Mouse (Mus musculus) layer of hippocampus, postnatal 10 days (tissue): ENCODE results near the gene Tax1bp1. TPM values are rescaled to one million over a fixed set of nuclear protein-coding genes. Genes with fewer than 3 reads are reported as not detected.

Experiments used
- DNase-seq, 2 experiments: peaks; one replicate each; pipeline ENCODE4 v3.0.0; 2021; ENCODE audit warnings: low spot score in 2 of 2
- total RNA-seq, 2 experiments: library from RNA; stranded (reverse); gene quantifications; 2 replicates each; pipeline ENCODE4 v1.2.3; 2021

Tax1bp1 gene
- total RNA-seq, 2 experiments from 2014 or later: 102 to 106 TPM

- no peak for DNase-seq
These were observed 10.3 kb upstream of the Tax1bp1 start for GRCm38 (mm10) chr6:52703263-52703662.

- no peak for DNase-seq
These were observed 8.2 kb upstream of the Tax1bp1 start for GRCm38 (mm10) chr6:52705280-52705679.

GRCm38 (mm10) chr6:52707815-52708214 is 5.7 kb upstream of the Tax1bp1 start:
- no peak for DNase-seq

GRCm38 (mm10) chr6:52712563-52712962 is 966 bp upstream of the Tax1bp1 start:
- DNase-seq: no peak

- peak; percentile 47 to 65 for DNase-seq
These were observed 474 bp downstream of the Tax1bp1 start for GRCm38 (mm10) chr6:52713897-52714509.

- no peak for DNase-seq
These were observed 4.1 kb downstream of the Tax1bp1 start for GRCm38 (mm10) chr6:52717493-52718192.

- peak; percentile 72 to 79 for DNase-seq
These were observed 11.4 kb downstream of the Tax1bp1 start for GRCm38 (mm10) chr6:52724805-52725439.

GRCm38 (mm10) chr6:52730338-52730737 is 16.8 kb downstream of the Tax1bp1 start:
- no peak for DNase-seq

- DNase-seq: no peak
These were observed 21.1 kb downstream of the Tax1bp1 start for GRCm38 (mm10) chr6:52734630-52735029.

- DNase-seq: no peak
These were observed 39.3 kb downstream of the Tax1bp1 start for GRCm38 (mm10) chr6:52752832-52753231.

GRCm38 (mm10) chr6:52765206-52765605 is 51.7 kb downstream of the Tax1bp1 start:
- DNase-seq: no peak

GRCm38 (mm10) chr6:52770789-52771188 is 57.3 kb downstream of the Tax1bp1 start:
- DNase-seq: no peak

- DNase-seq: no peak
These were observed 59.6 kb downstream of the Tax1bp1 start for GRCm38 (mm10) chr6:52773132-52773531.

GRCm38 (mm10) chr6:52775350-52775749 is 61.8 kb downstream of the Tax1bp1 start:
- DNase-seq: no peak

- no peak for DNase-seq
These were observed 62.4 kb downstream of the Tax1bp1 start for GRCm38 (mm10) chr6:52775956-52776355.

- DNase-seq: no peak
These were observed 63.5 kb downstream of the Tax1bp1 start for GRCm38 (mm10) chr6:52777034-52777433.

- DNase-seq: no peak
These were observed 65.0 kb downstream of the Tax1bp1 start for GRCm38 (mm10) chr6:52778523-52778922.

GRCm38 (mm10) chr6:52779546-52779945 is 66.0 kb downstream of the Tax1bp1 start:
- DNase-seq: no peak

- no peak for DNase-seq
These were observed 76.8 kb downstream of the Tax1bp1 start for GRCm38 (mm10) chr6:52790316-52790715.

GRCm38 (mm10) chr6:52790781-52791180 is 77.3 kb downstream of the Tax1bp1 start:
- DNase-seq: no peak

- DNase-seq: no peak
These were observed 78.9 kb downstream of the Tax1bp1 start for GRCm38 (mm10) chr6:52792455-52792854.
